Mouse (Mus musculus) CD4-positive, CD25-positive, alpha-beta regulatory T cell, adult 2 months (primary cell): ENCODE measurements at regions not wholly inside any gene's neighbourhood (a gene's known extent, or its start where the extent isn't known, plus 50 kb on each side); places are given as distances from the start of the nearest gene placed in this dataset.

Experiments
- DNase-seq: peaks from one replicate; pipeline ENCODE4 v3.0.0-alpha.2; 2012; ENCODE audit warnings: low read depth, low spot score

- DNase-seq, result peak; percentile 53
These were observed 113.3 kb upstream of the Tbl1xr1 start for GRCm38 (mm10) chr3:21962921-21963732.

- DNase-seq, result no peak
These were observed 112.6 kb upstream of the Tbl1xr1 start for GRCm38 (mm10) chr3:21963733-21964351.

- DNase-seq, result no peak
These were observed 112.0 kb upstream of the Tbl1xr1 start for GRCm38 (mm10) chr3:21964438-21964837.

GRCm38 (mm10) chr3:21965556-21965955 is 110.9 kb upstream of the Tbl1xr1 start:
- DNase-seq, result no peak

GRCm38 (mm10) chr3:21971731-21972130 is 104.7 kb upstream of the Tbl1xr1 start:
- DNase-seq, result no peak

GRCm38 (mm10) chr3:21973153-21973552 is 103.3 kb upstream of the Tbl1xr1 start:
- DNase-seq, result no peak

- no peak for DNase-seq
These were observed 102.8 kb upstream of the Tbl1xr1 start for GRCm38 (mm10) chr3:21973681-21974080.

GRCm38 (mm10) chr3:21974766-21975165 is 101.7 kb upstream of the Tbl1xr1 start:
- no peak for DNase-seq

- DNase-seq, result no peak
These were observed 98.7 kb upstream of the Tbl1xr1 start for GRCm38 (mm10) chr3:21977775-21978174.

- DNase-seq, result no peak
These were observed 93.5 kb upstream of the Tbl1xr1 start for GRCm38 (mm10) chr3:21982991-21983390.

- DNase-seq, result no peak
These were observed 92.3 kb upstream of the Tbl1xr1 start for GRCm38 (mm10) chr3:21983993-21984725.

GRCm38 (mm10) chr3:21984807-21985206 is 91.6 kb upstream of the Tbl1xr1 start:
- no peak for DNase-seq

GRCm38 (mm10) chr3:21986164-21986892 is 90.1 kb upstream of the Tbl1xr1 start:
- peak; percentile 45 for DNase-seq

GRCm38 (mm10) chr3:21986893-21987250 is 89.6 kb upstream of the Tbl1xr1 start:
- no peak for DNase-seq

- peak; percentile 91 for DNase-seq
These were observed 88.9 kb upstream of the Tbl1xr1 start for GRCm38 (mm10) chr3:21987455-21988009.

- DNase-seq, result peak; percentile 81
These were observed 88.4 kb upstream of the Tbl1xr1 start for GRCm38 (mm10) chr3:21988010-21988531.

GRCm38 (mm10) chr3:21990526-21990925 is 85.9 kb upstream of the Tbl1xr1 start:
- no peak for DNase-seq

- DNase-seq, result peak; percentile 74
These were observed 84.7 kb upstream of the Tbl1xr1 start for GRCm38 (mm10) chr3:21991681-21992152.

GRCm38 (mm10) chr3:21992203-21992602 is 84.2 kb upstream of the Tbl1xr1 start:
- peak; percentile 56 for DNase-seq

GRCm38 (mm10) chr3:21993961-21994360 is 82.5 kb upstream of the Tbl1xr1 start:
- DNase-seq, result no peak
